Mouse (Mus musculus) ES-Bruce4 (cell line): ENCODE data around the gene Ttpal. TPM values are rescaled to one million over a fixed set of nuclear protein-coding genes. Genes with fewer than 3 reads are reported as not detected.

ENCODE experiments used
- H3K27ac ChIP-seq: 2 replicates; pipeline ENCODE4 v1.5.1; 2012; ENCODE audit warnings: low read length, inconsistent platforms; ENCODE audit not compliant: insufficient read depth
- H3K27me3 ChIP-seq: 2 replicates; pipeline ENCODE4 v1.6.1; 2012; ENCODE audit warnings: mild to moderate bottlenecking, low read length, inconsistent platforms; ENCODE audit not compliant: control insufficient read depth, poor library complexity, insufficient read depth, severe bottlenecking
- H3K36me3 ChIP-seq: 2 replicates; pipeline ENCODE4 v1.6.1; 2012; ENCODE audit warnings: inconsistent platforms, mild to moderate bottlenecking, low read length, moderate library complexity; ENCODE audit not compliant: control insufficient read depth, poor library complexity, insufficient read depth, severe bottlenecking
- H3K4me1 ChIP-seq: one replicate; pipeline ENCODE4 v1.8.1; 2011; ENCODE audit warnings: low read length; ENCODE audit not compliant: control insufficient read depth, insufficient read depth
- H3K4me3 ChIP-seq: 2 replicates; pipeline ENCODE4 v1.5.1; 2011; ENCODE audit warnings: low read depth, mild to moderate bottlenecking, low read length
- H3K9ac ChIP-seq: 2 replicates; pipeline ENCODE4 v1.6.1; 2012; ENCODE audit warnings: low read depth, mild to moderate bottlenecking, inconsistent platforms; ENCODE audit not compliant: poor library complexity, severe bottlenecking
- H3K9me3 ChIP-seq: replicated peaks from 2 replicates; pipeline ENCODE4 v1.6.1; 2012; ENCODE audit warnings: mild to moderate bottlenecking, low read length, inconsistent platforms; ENCODE audit not compliant: control insufficient read depth, poor library complexity, insufficient read depth, severe bottlenecking
- CTCF ChIP-seq: IDR thresholded peaks from one replicate; pipeline ENCODE4 v1.8.1; 2011; ENCODE audit warnings: low read depth, low read length
- EP300 ChIP-seq: IDR thresholded peaks from 2 replicates; pipeline ENCODE4 v1.6.1; 2011; ENCODE audit warnings: low read depth, low read length; ENCODE audit not compliant: insufficient read depth
- POLR2A ChIP-seq: IDR thresholded peaks from one replicate; pipeline ENCODE4 v1.8.1; 2011; ENCODE audit warnings: low read length; ENCODE audit not compliant: insufficient read depth
- polyA plus RNA-seq: library from polyadenylated mRNA; stranded (reverse); fragments of >200 nt; gene quantifications from 2 replicates; pipeline ENCODE4 v1.2.4, GENCODE M21; 2011; ENCODE audit warnings: low read depth; ENCODE audit not compliant: missing spikeins, insufficient read depth, insufficient read length

Gene Ttpal
- polyA plus RNA-seq, 1 experiment = 11.9 TPM

- no peak overlapping the region for H3K27ac ChIP-seq
- no peak for TF ChIP-seq CTCF
- no peak for TF ChIP-seq POLR2A
- no peak for TF ChIP-seq EP300
- H3K27me3 ChIP-seq = no peaks in the 10 kb centered on the region
- H3K36me3 ChIP-seq = no peaks in the 10 kb centered on the region
- H3K4me3 ChIP-seq = 0 out of 2 replicates have a peak overlapping the region, but pooled peaks have one; percentile 15
- H3K9me3 ChIP-seq = peaks cover 13% of the 10 kb centered on the region
- H3K4me1 ChIP-seq = no peaks in the 10 kb centered on the region
- peak overlapping the region; percentile 82 for H3K9ac ChIP-seq
These were observed 56.8 kb downstream of the Ttpal start for GRCm38 (mm10) chr2:163658941-163659340.

GRCm38 (mm10) chr2:163659431-163659830, 57.3 kb downstream of the Ttpal start:
- peaks cover 13% of the 10 kb centered on the region for H3K9me3 ChIP-seq
- no peak overlapping the region for H3K4me3 ChIP-seq
- H3K4me1 ChIP-seq = no peaks in the 10 kb centered on the region
- H3K27me3 ChIP-seq = no peaks in the 10 kb centered on the region
- peak overlapping the region; percentile 82; the same call in 1 of the 2 replicates for H3K9ac ChIP-seq
- H3K27ac ChIP-seq = no peak overlapping the region
- TF ChIP-seq CTCF (no peak), EP300 (no peak), POLR2A (no peak)
- no peaks in the 10 kb centered on the region for H3K36me3 ChIP-seq

GRCm38 (mm10) chr2:163660103-163660701, 58.1 kb downstream of the Ttpal start:
- H3K4me3 ChIP-seq = no peak overlapping the region
- TF ChIP-seq EP300 (no peak), CTCF (no peak), POLR2A (no peak)
- no peaks in the 10 kb centered on the region for H3K27me3 ChIP-seq
- peaks cover 13% of the 10 kb centered on the region for H3K9me3 ChIP-seq
- no peak overlapping the region for H3K9ac ChIP-seq
- no peaks in the 10 kb centered on the region for H3K4me1 ChIP-seq
- H3K27ac ChIP-seq = no peak overlapping the region
- no peaks in the 10 kb centered on the region for H3K36me3 ChIP-seq

- H3K36me3 ChIP-seq = no peaks in the 10 kb centered on the region
- TF ChIP-seq EP300 (no peak), POLR2A (no peak)
- H3K9ac ChIP-seq = no peak overlapping the region
- H3K4me3 ChIP-seq = no peak overlapping the region
- no peaks in the 10 kb centered on the region for H3K27me3 ChIP-seq
- H3K9me3 ChIP-seq = peaks cover 4% of the 10 kb centered on the region; the same call in 1 of the 2 replicates
- H3K4me1 ChIP-seq = no peaks in the 10 kb centered on the region
- no peak overlapping the region for H3K27ac ChIP-seq
These were observed 59.3 kb downstream of the Ttpal start for GRCm38 (mm10) chr2:163661371-163661850.

GRCm38 (mm10) chr2:163662076-163662475, 60.0 kb downstream of the Ttpal start:
- no peaks in the 10 kb centered on the region for H3K36me3 ChIP-seq
- H3K4me3 ChIP-seq = no peak overlapping the region
- H3K27ac ChIP-seq = no peak overlapping the region
- no peaks in the 10 kb centered on the region for H3K4me1 ChIP-seq
- no peak overlapping the region for H3K9ac ChIP-seq
- no peaks in the 10 kb centered on the region for H3K9me3 ChIP-seq
- H3K27me3 ChIP-seq = no peaks in the 10 kb centered on the region
- no peak for TF ChIP-seq CTCF
- TF ChIP-seq POLR2A = no peak
- TF ChIP-seq EP300 = no peak

DNA sequence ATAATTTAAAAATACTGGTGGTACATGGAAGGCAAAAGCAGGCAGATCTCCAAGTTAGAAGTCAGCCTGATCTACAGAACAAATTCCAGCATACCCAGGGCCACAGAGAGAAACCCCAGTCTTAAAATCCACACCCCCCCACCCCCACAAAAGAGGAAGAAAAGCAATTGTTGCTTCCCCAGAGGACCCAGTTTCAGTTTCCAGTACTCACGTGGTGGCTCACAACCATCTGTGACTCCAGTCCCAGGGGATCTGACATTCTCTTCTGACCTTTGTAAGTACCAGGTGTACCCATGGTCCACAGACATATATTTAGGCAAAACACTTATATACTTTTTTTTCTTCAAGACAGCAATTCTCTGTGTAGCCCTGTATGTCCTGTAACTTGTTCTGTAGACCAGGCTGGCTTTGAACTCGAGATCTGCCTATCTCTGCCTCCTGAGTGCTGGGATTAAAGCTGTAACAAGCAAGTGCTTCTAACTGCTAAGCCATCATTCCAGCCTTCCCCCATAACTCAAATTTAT, 60.6 kb downstream of the Ttpal start:
- Histone ChIP-seq H3K9me3 (no peaks in the 10 kb centered on the region), H3K9ac (no peak overlapping the region), H3K27ac (no peak overlapping the region), H3K4me3 (no peak overlapping the region), H3K36me3 (no peaks in the 10 kb centered on the region), H3K27me3 (no peaks in the 10 kb centered on the region), H3K4me1 (no peaks in the 10 kb centered on the region)
- no peak for TF ChIP-seq POLR2A
- TF ChIP-seq CTCF = no peak
- TF ChIP-seq EP300 = no peak
